Mouse (Mus musculus) ES-E14 (cell line): Measurements from ENCODE around the gene Eppin. TPM values are rescaled to one million over a fixed set of nuclear protein-coding genes. Genes with fewer than 3 reads are reported as not detected.
"Not testable (repeated sequence)": the region's sequence is repeated elsewhere in the genome, so short reads cannot be mapped to it uniquely, and the experiment has no call there.

Experiments used
- DNase-seq: peaks from one replicate; pipeline ENCODE4 v3.0.0-alpha.2; 2013; ENCODE audit warnings: low read depth, low spot score
- H3K27ac ChIP-seq: 2 replicates; pipeline ENCODE4 v1.5.1; 2012; ENCODE audit warnings: low read depth, mild to moderate bottlenecking, low read length, moderate library complexity, mixed read lengths; ENCODE audit not compliant: poor library complexity, insufficient read depth, severe bottlenecking
- H3K36me3 ChIP-seq: 2 replicates; pipeline ENCODE4 v1.6.1; 2012; ENCODE audit warnings: mild to moderate bottlenecking, low read length, moderate library complexity, mixed read lengths; ENCODE audit not compliant: control insufficient read depth, poor library complexity, insufficient read depth, severe bottlenecking
- H3K4me1 ChIP-seq, 2 experiments: fragments of 150-350 bp in 1 of 2; sonication (generic) in 1 of 2; 2 replicates each; pipeline ENCODE4 v1.6.1; 2012; ENCODE audit warnings: low read length in 2 of 2, mild to moderate bottlenecking in 1 of 2, mixed read lengths in 1 of 2; ENCODE audit not compliant: control insufficient read depth in 2 of 2, insufficient read depth in 2 of 2, poor library complexity in 1 of 2
- H3K4me3 ChIP-seq, 2 experiments: fragments of 150-350 bp in 1 of 2; sonication (generic) in 1 of 2; 2 replicates each; pipeline ENCODE4 v1.5.1; 2012; ENCODE audit warnings: low read length in 2 of 2, low read depth in 1 of 2, mild to moderate bottlenecking in 1 of 2, mixed read lengths in 1 of 2; ENCODE audit not compliant: insufficient read depth in 1 of 2, poor library complexity in 1 of 2, severe bottlenecking in 1 of 2
- H3K9ac ChIP-seq: 2 replicates; pipeline ENCODE4 v1.6.1; 2012; ENCODE audit warnings: low read depth, mild to moderate bottlenecking, low read length, mixed read lengths; ENCODE audit not compliant: poor library complexity, insufficient read depth, severe bottlenecking
- H3K9me3 ChIP-seq: fragments of 150-350 bp; sonication (generic); 2 replicates; pipeline ENCODE4 v1.6.1; 2012; ENCODE audit warnings: low read depth, mild to moderate bottlenecking, low read length; ENCODE audit not compliant: control insufficient read depth, insufficient read depth
- CHD2 ChIP-seq: IDR thresholded peaks from 2 replicates; pipeline ENCODE4 v1.6.1; 2014; ENCODE audit warnings: mild to moderate bottlenecking, low read depth, low read length, inconsistent platforms
- HCFC1 ChIP-seq: IDR thresholded peaks from 2 replicates; pipeline ENCODE4 v1.6.1; 2012; ENCODE audit warnings: low read length, inconsistent platforms, borderline replicate concordance; ENCODE audit not compliant: insufficient read depth
- MAFK ChIP-seq: IDR thresholded peaks from 2 replicates; pipeline ENCODE4 v1.6.1; 2014; ENCODE audit warnings: mild to moderate bottlenecking, low read depth, low read length, inconsistent platforms; ENCODE audit not compliant: insufficient read depth
- ZC3H11A ChIP-seq: IDR thresholded peaks from 2 replicates; pipeline ENCODE4 v1.6.1; 2012; ENCODE audit warnings: low read depth, mild to moderate bottlenecking, inconsistent platforms, low read length, borderline replicate concordance
- ZNF384 ChIP-seq: IDR thresholded peaks from 2 replicates; pipeline ENCODE4 v1.6.1; 2012; ENCODE audit warnings: low read depth, low read length, inconsistent platforms
- in situ Hi-C, 2 experiments: fragments of 600-800 bp; cut with MboI; formaldehyde crosslinking; loops; one replicate each; pipeline ENCODE4 v1.15.1; 2025; ENCODE audit warnings: low sequenced_read_pairs in 2 of 2, inconsistent platforms in 1 of 2; ENCODE audit not compliant: unreplicated experiment in 2 of 2
- total RNA-seq: library from RNA; depleted of rRNA; stranded (reverse); fragments of 300-350 nt; gene quantifications from 2 replicates; pipeline ENCODE4 v1.2.3, GENCODE M21; 2012

The Eppin gene
- total RNA-seq, 1 experiment, result not detected

GRCm38 (mm10) chr2:164604411-164604810, 11.0 kb upstream of the Eppin start:
- Histone ChIP-seq H3K4me3 (no peak overlapping the region), H3K36me3 (no peaks in the 10 kb centered on the region), H3K9me3 (no peaks in the 10 kb centered on the region), H3K27ac (no peak overlapping the region), H3K9ac (no peak overlapping the region), H3K4me1 (no peaks in the 10 kb centered on the region)
- TF ChIP-seq HCFC1 (no peak), MAFK (no peak), ZNF384 (no peak), CHD2 (no peak), ZC3H11A (no peak)
- no peak for DNase-seq
- in situ Hi-C loops, result no loop called here

- no peak overlapping the region for H3K27ac ChIP-seq
- peak; percentile 35 for DNase-seq
- in situ Hi-C loops, result no loop called here
- H3K4me3 ChIP-seq, result no peak overlapping the region
- H3K9me3 ChIP-seq, result no peaks in the 10 kb centered on the region
- H3K4me1 ChIP-seq, result no peaks in the 10 kb centered on the region
- TF ChIP-seq HCFC1 (no peak), ZC3H11A (no peak), CHD2 (no peak), ZNF384 (no peak), MAFK (no peak)
- no peak overlapping the region for H3K9ac ChIP-seq
- H3K36me3 ChIP-seq, result no peaks in the 10 kb centered on the region
Measured at GRCm38 (mm10) chr2:164603482-164603881, 10.1 kb upstream of the Eppin start.

GRCm38 (mm10) chr2:164600179-164600578, 6.8 kb upstream of the Eppin start:
- no peaks in the 10 kb centered on the region for H3K4me1 ChIP-seq
- no peak for DNase-seq
- no peaks in the 10 kb centered on the region for H3K36me3 ChIP-seq
- no peaks in the 10 kb centered on the region for H3K9me3 ChIP-seq
- no peak overlapping the region for H3K9ac ChIP-seq
- no peak overlapping the region for H3K4me3 ChIP-seq
- H3K27ac ChIP-seq, result no peak overlapping the region
- TF ChIP-seq ZNF384, result no peak
- no peak for TF ChIP-seq CHD2
- no peak for TF ChIP-seq MAFK
- TF ChIP-seq HCFC1, result no peak
- no peak for TF ChIP-seq ZC3H11A
- in situ Hi-C loops, result no loop called here

- peak; percentile 37 for DNase-seq
- TF ChIP-seq HCFC1 (no peak), CHD2 (no peak), MAFK (no peak), ZNF384 (no peak), ZC3H11A (no peak)
- H3K27ac ChIP-seq, result no peak overlapping the region
- H3K9ac ChIP-seq, result no peak overlapping the region
- H3K9me3 ChIP-seq, result no peaks in the 10 kb centered on the region
- H3K4me1 ChIP-seq, result 0 out of 4 replicates have a peak, but pooled peaks cover 0 to 3% of the 10 kb centered on the region in 2 experiments
- H3K4me3 ChIP-seq, result no peak overlapping the region
- no peaks in the 10 kb centered on the region for H3K36me3 ChIP-seq
- in situ Hi-C loops, result loop anchor here in 1 of 2 experiments (10.0 kb wide), 1 partner anchor 133 kb away; no protein-coding TSS in a partner anchor
Measured at GRCm38 (mm10) chr2:164592014-164592413, 1.4 kb downstream of the Eppin start.

GRCm38 (mm10) chr2:164585025-164585725, 8.2 kb downstream of the Eppin start, which contains the start of gene Wfdc6a:
Gene Wfdc6a (minus strand): TSS chr2:164585447.
- not testable (repeated sequence) for H3K9ac ChIP-seq, H3K4me3 ChIP-seq

GRCm38 (mm10) chr2:164573359-164573758, 20.0 kb downstream of the Eppin start, which contains the start of gene Spint3:
Gene Spint3 (minus strand): TSS chr2:164573459.
- H3K4me1 ChIP-seq, H3K36me3 ChIP-seq, in situ Hi-C loops, DNase-seq, H3K9me3 ChIP-seq, H3K4me3 ChIP-seq, H3K9ac ChIP-seq, H3K27ac ChIP-seq: not testable (repeated sequence)

More at GRCm38 (mm10) chr2:164585025-164585725, 8.2 kb downstream of the Eppin start, which contains the start of gene Wfdc6a:
- H3K9me3 ChIP-seq, in situ Hi-C loops, DNase-seq, H3K4me1 ChIP-seq, H3K36me3 ChIP-seq, H3K27ac ChIP-seq: not testable (repeated sequence)
